Mouse (Mus musculus) stomach, postnatal 0 days (tissue): ENCODE results near the gene Fbxw2.
"Not testable (repeated sequence)": the region's sequence is repeated elsewhere in the genome, so short reads cannot be mapped to it uniquely, and the experiment has no call there.

Experiments
- CTCF ChIP-seq: IDR thresholded peaks from 2 replicates; pipeline ENCODE4 v1.5.1; 2016; ENCODE audit warnings: antibody characterized with exemption, low read depth, mild to moderate bottlenecking, moderate library complexity
- EP300 ChIP-seq: optimal IDR thresholded peaks from 2 replicates; pipeline ENCODE3; 2016; ENCODE audit warnings: antibody characterized with exemption

- TF ChIP-seq EP300, CTCF: not testable (repeated sequence)
These were observed 6.8 kb upstream of the Fbxw2 start, which contains the start of gene Gm34653 for GRCm38 (mm10) chr2:34832766-34833457.
